Mouse (Mus musculus): ENCODE data around the gene Gm10197. TPM values are rescaled to one million over a fixed set of nuclear protein-coding genes. Genes with fewer than 3 reads are reported as not detected.

Gene Gm10197
- polyA plus RNA-seq, 1 experiment: not detected

DNA sequence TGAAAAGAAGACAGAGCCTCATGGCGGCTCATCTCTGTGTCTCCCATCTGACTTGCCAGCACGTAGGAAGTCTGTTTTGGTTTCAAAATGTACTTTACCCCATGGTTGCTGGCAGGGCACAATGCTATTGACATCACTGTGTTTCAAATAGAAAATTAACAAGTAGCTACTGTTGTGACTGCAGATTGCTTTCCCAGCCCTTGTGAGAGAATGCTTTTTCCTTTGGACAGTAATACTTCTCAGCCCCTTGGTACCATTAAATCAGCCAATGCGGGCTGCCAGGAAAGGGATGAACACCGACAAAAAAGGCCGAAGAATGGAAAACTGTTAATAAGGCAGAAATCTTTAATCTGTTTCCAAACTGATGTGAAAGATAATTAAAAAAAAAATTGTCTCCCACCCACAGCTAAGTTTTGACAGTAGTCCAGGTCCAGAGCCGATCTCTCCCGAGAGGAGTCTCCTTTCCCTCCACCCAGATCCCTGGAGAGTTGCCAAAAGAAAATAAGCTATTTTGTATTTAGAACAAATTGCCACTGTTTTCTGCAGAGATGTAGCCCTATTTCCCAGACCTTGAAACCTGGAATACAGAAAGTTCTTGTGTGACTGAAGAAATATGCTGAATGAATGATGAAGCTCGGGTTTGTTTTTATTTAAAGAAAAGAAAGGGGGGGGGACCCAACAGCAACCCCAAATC, 11.2 kb downstream of the Gm10197 start:
- peak in 1 of 2 experiments; percentile 62 for DNase-seq (ENCODE audit: extremely low spot score in 1 of 2, low spot score in 1 of 2)

DNA sequence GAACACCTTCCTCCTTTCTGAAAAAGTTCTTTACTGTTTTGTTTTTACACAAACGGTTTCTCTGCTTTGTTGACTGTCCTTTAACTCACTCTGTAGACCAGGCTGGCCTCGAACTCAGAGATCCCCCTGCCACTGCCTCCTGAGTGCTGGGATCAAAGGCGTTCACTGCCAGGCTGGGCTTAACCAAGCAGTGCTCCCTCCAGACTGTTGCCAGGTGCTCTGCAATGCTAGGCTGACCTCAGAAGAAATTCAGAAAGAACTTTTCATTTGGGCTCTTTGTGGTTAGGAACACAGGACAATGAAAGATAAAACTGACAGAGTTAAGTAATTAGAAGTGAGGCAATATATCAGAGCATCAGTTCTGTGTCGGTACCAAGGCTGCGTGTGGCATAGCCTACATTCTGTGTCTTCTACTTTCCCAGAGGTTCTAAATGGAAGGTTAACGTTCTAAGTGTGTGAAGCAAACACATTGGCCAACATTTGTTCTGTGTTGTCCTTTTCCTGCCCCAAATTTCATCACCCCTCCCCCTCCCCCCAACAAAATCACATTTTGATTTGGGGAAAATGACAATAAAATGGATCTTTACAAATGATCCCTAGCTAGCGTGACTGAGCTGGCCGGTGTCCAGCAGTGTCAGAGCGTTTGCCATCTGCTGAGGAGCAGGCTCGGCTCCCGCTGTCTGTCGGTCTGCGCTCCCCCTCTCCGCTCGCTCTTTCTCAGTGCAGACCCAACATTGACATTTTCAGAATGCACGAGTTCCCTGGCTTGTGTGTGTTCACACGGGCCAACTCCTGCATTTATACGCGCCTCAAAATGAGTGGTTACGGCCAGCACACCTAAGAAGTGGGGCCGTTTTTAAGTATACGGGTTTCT, 12.2 kb downstream of the Gm10197 start:
- peak in 1 of 2 experiments; percentile 60 for DNase-seq (ENCODE audit: extremely low spot score in 1 of 2, low spot score in 1 of 2)

DNA sequence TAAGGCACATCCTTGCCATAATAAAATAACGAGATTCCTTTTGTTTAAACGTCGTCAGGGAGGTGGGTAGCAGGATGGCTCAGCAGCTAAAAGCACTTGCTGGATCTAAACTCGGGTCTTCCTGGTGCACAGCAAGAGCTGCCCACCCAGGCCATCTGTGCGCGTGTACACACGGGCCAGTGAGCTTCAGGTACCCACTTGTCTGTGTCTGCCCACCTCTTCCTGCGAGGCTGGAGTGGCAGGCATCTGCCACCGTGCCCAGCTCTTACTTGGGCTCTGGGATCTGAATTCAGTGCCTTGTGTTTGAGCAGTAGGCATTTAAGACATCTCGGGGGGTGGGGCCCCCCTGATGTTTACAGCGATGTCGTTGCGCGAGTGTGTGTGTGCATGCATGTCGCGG, 16.5 kb downstream of the Gm10197 start:
- peak in 1 of 2 experiments; percentile 45 for DNase-seq (ENCODE audit: extremely low spot score in 1 of 2, low spot score in 1 of 2)

DNA sequence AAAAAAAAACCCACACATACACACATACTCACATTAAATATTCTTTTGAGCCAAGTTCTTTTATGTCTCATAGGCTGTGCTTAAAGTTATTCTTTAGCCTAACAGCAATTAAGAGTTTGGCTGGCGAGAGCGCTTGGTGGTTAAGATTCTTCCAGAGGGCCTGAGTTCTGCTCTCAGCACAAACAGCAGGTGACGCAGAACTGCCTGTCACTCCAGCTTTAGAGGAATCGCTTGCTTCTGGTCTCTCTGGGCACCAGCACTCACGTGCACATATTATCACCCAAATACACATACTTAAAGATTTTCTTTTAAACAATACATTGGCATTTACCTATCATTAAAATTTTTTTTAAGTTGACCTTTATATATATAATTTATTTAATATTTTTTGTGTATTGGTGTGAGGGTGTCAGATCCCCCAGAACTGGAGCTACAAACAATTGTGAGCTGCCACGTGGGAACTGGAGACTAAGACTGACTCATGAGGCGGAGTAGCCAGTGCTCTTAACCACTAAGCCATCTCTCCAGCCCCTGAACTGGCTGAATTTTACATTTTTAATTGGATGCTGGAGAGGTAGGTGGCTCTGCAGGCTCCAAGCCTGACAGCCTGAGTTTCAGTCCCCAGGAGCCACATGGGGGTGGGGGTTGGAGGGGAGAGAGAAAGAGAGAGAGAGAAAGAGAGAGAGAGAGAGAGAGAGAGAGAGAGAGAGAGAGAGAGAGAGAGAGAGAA, 17.1 kb downstream of the Gm10197 start:
- no peak for DNase-seq (ENCODE audit: extremely low spot score in 1 of 2, low spot score in 1 of 2)

DNA sequence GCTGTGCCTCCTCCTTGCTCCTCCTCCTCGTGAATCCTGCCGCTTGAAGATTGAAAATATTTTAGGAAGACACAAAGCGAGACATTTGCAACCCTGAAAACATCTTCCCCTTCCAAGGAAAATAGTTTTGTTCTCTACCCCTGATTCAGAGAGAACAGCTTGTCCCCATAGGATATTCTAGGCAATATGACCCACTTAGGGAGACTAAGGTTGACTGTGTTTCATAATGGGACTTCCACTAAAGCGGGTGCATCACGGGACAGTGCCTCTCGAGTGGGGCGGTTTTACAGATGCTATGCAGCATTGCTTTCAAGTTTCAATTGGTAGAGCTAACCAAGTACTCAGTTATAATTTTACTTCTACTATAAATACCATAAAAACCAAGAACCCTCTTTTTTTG, 17.7 kb downstream of the Gm10197 start:
- DNase-seq (ENCODE audit: extremely low spot score in 1 of 2, low spot score in 1 of 2): peak; percentile 59 to 72

DNA sequence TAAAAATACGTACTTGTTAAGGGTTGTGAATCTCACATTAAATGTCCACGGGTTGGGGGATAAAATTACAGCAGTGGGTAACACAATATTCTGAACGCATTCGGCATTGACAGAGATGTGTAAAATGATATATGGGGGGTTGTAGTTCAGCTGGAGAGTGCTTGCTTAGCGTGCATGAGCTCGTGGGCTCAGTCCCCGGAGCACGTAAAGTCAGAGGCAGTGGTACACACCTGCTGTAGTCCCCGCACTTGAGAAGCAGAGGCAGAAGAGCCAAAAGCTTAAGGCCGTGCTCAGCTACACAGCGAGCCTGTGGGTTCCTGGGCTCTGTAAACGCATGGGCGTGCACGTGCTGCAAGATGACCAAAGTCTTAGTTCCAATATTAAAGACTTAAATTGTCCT, 25.8 kb downstream of the Gm10197 start:
- DNase-seq (ENCODE audit: extremely low spot score in 1 of 2, low spot score in 1 of 2): no peak

DNA sequence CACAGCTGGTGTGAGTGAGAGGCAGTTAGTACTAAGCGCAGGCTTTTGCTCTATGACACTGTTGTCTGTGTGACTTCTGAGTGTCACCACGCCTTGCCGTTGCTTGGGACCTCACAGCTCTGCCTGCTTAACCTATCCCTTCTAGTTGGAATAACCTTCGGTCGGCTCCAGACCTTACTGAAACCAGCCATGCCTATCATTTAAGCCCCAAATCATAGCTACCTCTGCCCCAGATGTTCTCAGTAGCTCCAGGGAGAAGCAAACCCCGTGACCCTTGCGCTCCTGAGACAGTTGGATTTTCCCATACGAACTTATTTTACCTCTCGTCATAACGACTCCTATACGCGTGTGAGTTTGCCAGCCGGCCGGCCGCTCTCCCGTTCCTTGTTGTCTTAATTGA, 27.5 kb downstream of the Gm10197 start:
- DNase-seq (ENCODE audit: extremely low spot score in 1 of 2, low spot score in 1 of 2): no peak

DNA sequence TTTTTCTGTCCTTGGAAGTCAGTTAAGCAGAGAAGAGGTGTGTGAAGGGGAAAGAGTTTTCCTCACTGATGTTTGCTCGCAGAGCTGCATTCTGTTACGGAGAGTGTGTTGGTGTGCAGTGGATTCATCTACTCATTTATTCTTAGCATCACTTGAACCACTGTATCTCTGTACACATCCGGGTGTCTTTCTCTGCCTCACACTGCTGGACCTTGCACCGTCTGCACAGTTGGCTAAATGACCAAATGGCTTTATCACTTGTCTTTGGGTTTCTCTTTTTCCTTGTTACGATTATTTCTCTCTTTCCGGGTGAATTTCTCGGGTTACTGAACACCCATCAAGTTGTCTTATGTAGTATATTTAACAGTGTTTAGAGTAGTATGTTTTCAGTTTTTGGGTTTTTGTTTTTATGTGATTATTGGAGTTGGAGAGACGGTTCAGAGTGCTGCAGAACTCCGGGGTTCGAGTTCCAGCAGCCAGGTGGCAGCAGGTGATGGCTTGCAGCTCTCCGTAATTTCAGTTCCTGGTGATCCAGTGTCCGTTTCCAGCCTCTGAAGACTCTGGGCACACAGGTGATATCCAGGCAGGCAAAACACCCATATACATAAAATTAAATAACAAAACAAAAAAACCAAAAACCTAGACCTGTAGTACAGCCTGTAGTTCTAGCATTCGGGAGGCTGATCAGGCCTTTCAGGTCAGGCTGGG, 28.2 kb downstream of the Gm10197 start:
- no peak for DNase-seq (ENCODE audit: extremely low spot score in 1 of 2, low spot score in 1 of 2)

DNA sequence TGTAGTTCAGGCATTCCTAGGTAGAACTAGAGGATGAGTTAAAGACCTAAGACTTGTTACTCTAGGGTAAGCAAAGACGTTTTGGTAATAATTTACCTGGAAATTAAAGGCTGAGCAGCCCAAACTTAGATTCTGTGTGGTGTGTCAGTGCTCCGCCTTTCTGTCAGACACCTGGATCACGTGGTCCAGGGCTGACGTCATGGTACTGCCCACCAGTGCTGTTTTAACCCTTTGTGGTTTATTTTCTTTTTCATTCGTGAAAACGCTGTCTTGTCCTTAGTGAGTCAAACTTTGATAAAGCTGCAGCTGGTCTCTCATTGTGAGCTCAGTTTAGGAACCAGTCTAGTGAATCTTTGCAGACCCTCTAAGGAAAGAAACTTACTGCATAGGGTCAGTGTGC, 31.1 kb downstream of the Gm10197 start:
- DNase-seq (ENCODE audit: extremely low spot score in 1 of 2, low spot score in 1 of 2): no peak

DNA sequence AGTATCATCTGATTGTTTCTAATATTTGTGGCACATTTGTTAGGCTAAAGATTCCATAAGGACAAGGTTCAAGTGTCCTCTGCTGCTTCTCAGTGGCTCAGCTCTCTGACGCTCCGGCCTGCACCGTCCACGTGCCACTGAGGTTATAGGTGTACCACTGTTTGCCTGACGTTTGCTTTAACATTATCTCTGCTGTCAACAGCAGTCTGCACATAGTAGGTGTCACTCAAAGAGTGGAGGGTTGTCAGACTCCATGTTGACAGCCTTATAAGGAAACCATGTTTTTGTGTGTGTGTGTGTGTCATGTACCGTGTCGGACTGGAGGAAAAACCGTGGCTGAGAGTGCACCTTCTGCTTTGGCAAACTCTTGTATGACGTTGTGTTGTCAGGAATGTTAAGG, 36.3 kb downstream of the Gm10197 start:
- DNase-seq (ENCODE audit: extremely low spot score in 1 of 2, low spot score in 1 of 2): no peak

DNA sequence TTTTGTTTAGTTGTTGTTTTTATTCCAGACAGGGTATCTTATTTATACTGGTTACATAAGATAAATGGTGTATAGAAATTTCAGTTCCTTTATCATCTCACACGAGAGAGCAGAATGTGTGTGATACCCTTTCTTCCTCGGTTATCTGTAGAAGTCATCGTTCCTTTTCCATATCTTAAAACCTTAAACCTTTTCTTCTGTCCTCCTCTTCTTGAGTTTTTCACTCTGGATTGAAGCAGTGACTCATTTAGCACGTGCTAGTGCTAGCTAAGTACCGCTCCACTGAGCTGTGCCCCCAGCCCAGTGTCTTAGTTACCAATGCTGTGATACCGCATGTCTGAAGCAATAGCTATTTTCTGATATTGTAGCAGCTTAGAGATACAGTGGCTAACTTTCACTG, 37.8 kb downstream of the Gm10197 start:
- DNase-seq (ENCODE audit: extremely low spot score in 1 of 2, low spot score in 1 of 2): no peak

DNA sequence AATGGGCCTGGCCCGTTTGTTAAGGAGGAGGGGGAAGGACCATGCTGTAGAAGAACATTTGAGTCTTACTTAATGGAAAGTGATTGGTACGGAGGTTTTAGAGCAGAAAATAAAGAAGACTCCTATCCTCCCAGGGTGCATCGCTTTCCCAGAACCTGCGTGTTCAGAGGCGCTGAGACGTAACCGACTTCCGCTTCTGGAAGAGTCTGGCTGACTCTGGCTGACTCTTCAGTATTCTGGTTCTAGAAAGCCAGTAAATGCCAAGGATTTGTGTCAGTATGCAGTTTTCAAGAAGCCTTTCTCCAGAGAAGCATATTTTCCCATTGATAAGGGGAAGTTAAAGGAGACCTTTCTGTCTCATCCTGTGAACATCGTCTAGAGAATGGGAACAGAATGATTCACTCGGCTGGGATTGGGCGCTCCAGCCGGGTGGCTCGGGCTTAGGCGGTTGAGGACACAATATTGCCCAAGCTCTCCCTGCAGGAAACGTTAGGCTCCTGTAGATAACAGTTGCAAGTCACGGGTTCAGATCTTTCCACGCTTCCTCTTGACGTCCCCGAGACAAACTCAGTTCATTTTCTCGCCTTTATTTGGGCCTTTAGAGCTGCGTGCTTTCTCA, 39.6 kb downstream of the Gm10197 start:
- DNase-seq (ENCODE audit: extremely low spot score in 1 of 2, low spot score in 1 of 2): no peak

DNA sequence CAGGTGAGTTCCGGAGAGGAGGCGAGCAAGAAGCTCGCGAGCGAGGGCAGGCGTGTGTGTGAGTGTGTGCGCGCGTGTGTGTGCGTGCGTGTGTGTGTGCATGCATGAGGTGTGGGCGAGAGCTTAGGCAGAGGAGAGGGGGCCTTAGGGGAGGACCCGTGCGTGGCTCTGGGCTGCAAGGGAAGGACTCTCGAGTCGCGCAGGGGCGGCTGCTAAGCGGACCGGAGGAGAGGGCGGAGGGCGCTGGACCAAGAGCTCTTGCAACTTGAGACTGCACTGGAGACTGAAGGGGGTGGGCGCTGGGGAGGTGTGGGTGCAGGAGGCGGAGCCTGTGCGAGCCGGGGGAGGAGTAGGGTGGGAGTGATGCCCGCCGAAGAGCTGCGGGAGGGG, 41.6 kb downstream of the Gm10197 start:
- peak in 1 of 2 experiments; percentile 73 for DNase-seq (ENCODE audit: extremely low spot score in 1 of 2, low spot score in 1 of 2)

DNA sequence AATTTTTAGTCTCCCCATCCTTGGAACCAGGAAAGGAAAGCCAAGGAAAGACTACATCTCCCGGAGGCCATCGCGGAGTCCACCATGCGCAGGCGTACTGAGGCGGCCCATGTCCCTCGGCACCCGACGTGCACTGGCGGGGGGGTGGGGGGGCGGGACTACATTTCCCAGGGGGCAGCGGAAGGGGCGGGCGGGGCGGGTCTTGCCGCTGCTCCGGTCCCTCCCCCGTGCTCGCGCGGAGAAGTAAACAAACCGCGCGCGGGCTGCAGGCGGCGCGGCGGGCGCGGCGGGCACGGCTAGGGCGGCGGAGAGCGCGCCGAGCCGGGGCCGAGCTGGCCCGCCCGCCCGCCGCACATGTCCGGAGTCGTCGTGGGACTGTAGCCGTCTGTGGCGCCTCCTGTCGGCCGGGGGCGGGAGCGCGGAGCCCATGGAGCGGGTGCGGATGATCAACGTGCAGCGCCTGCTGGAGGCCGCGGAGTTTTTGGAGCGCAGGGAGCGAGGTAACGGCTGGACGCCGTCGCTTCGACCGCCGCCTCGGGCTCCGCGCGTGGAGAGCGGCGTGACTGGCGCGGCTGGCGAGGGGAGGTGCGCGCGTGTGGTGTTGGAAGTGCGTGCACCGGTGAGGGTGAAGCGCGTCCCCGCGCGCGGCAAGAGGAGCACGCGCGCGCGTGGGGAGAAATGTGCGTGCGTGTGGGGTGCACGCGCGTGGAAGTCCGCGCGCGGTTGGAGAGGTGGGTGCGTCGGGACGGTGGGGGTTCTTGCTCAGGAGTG, 42.2 kb downstream of the Gm10197 start:
- DNase-seq (ENCODE audit: extremely low spot score in 1 of 2, low spot score in 1 of 2): peak; percentile 83 to 92

DNA sequence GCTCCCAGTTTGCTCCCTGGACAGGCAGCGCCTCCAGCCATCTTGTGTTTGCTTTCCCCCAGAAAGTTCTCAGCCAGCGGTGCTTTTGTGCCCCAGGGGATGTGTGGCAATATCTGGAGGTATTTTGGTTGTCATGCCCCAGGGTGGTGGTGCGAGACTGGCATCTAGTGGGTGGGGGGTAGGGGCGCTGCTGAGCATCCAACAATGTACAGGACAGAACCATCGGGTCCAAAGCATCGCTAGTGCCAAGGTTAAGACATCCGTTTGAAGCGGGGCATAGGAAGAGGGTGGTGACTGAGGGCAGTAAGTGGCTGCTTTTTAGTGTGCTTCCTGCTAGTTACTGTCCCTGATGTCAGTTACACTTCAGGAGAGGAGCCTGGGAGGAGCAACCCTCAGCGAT, 43.5 kb downstream of the Gm10197 start:
- no peak for DNase-seq (ENCODE audit: extremely low spot score in 1 of 2, low spot score in 1 of 2)

DNA sequence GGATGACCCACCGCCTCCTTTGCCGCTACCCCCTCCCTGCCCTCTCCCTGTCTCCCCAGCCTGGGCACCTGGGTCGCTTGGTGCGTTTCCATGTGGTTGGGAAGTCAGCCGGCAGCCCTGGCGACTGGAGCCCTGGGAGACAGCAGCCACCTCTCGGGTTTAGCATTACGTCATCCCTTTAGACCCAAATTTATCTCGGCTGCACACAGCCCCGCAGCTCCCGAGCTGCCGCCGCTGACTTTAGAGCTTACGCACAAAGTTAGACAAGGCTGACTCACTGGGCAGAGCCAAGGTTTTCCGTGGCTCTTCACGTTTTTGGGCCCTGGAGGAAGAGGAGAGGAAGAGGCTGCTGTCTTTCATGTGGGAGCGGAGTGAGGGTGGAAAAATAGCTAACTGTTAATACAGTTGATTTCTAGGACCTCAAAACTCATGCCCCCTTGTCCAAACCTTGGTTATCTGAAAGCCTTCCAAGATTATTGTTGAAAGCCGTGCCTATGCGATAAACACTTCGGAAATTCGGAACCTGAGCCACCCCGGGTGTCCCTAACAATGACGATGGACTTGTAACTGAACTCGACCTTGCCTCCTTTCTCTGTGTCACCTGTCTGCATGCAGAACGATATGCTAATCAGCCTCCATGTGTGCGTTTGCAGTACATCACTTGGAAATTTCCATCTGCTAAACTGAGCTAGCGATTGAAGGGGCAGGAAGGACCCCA, 45.8 kb downstream of the Gm10197 start:
- peak; percentile 81 to 89 for DNase-seq (ENCODE audit: extremely low spot score in 1 of 2, low spot score in 1 of 2)

DNA sequence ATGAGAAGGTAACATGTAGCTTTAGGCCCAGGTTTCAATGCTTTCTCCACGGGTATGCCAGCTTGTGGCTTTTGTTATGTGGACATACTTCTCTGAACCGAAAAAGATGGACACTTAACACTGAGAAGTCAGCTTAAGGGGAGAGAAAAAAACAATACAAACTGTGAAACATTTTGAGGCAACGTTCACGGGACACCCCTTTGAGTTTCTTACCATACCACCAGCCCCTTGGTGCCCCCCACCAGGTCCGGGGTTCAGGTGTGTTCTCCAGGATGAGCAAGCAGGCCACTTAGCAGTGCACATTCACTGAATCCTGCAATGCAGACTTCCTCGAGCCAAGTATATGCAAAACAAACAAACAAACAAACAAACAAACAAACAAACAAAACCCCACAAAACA, 46.7 kb downstream of the Gm10197 start:
- DNase-seq (ENCODE audit: extremely low spot score in 1 of 2, low spot score in 1 of 2): no peak

DNA sequence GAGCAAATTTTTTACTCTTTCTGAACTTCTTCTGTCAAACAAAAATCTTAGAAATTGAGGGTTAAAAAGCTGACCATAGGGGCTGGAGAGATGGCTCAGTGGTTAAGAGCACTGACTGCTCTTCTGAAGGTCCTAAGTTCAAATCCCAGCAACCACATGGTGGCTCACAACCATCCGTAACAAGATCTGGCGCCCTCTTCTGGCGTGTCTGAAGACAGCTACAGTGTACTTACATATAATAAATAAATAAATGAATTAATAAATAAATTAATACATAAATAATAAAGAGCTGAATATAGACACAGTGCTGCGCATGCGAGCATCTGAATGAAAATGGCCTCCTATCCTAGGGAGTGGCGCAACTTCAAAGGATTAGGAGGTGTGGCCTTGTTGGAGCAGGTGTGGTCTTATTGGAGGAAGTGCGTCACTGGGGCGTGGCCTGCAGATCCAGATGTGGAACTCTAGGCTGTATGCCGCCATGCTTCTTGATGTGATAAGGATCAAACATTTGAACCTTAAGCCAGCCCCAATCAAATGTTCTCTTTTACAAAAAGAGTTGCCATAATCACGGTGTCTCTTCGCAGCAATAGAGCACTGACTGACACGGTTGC, 49.0 kb downstream of the Gm10197 start:
- DNase-seq (ENCODE audit: extremely low spot score in 1 of 2, low spot score in 1 of 2): no peak
